Mouse (Mus musculus): Measurements from ENCODE around the gene Zfp839.

DNA sequence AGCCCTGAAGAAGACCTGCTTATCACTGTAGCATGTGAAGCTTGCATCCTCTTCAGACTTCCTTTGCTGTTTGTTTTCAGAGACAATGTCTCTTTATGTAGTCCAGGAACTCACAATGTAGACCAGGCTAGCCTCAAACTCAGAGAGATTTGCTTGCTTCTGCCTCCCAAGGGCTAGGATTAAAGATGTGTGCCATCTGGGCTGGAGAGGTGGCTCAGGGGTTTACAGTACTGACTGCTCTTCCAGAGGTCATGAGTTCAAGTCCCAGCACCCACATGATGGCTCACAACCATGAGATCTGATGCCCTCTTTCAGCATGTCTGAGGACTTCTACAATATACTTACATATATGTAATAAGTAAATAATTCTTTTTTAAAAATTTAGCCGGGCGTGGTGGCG, 14.9 kb upstream of the Zfp839 start:
- TF ChIP-seq CTCF (IDR thresholded peaks at IDR 0.05; ENCODE audit: low read depth) (no peak), EP300 (optimal IDR thresholded peaks at IDR 0.05) (no peak)
